In genomic region chr16:4537616-4538358, GRCm38 (mm10) we compare ENCODE assay signal across 22 mouse cellular contexts. TPM values are rescaled to one million over a fixed set of nuclear protein-coding genes. Genes with fewer than 3 reads are reported as not detected.
DNase-seq lines count a peak whose midpoint lies in the region; ATAC-seq and TF ChIP-seq lines count a peak whose summit lies in the region.
"Had no signal": no experiment of that assay in that cellular context is flagged by ENCODE, and none has a peak within 500 bp of the region (broad histone marks: within the 10 kb centered on the region; RNA-seq: fewer than 3 reads in every experiment).

No protein-coding gene starts in this region.

- H3K9me3 ChIP-seq in embryonic facial prominence, embryonic 15.5 days (replicated peaks), result no peaks in the 10 kb centered on the region
- H3K9me3 ChIP-seq: forebrain, embryonic 12.5 days; megakaryocyte, embryonic 14.5 days; midbrain, embryonic 15.5 days; neural tube, embryonic 15.5 days; stomach, embryonic 15.5 days had no signal

- H3K27me3 ChIP-seq in embryonic facial prominence, embryonic 15.5 days, result no peaks in the 10 kb centered on the region
- H3K27me3 ChIP-seq: forebrain, embryonic 12.5 days; megakaryocyte, embryonic 14.5 days; midbrain, embryonic 15.5 days; neural tube, embryonic 15.5 days; stomach, embryonic 15.5 days had no signal

- no peak for ATAC-seq in embryonic facial prominence, embryonic 15.5 days (ENCODE audit: insufficient number of reproducible peaks, low FRiP score, low TSS enrichment, low read depth)
- ATAC-seq: midbrain, embryonic 15.5 days had no signal

- H3K27ac ChIP-seq in layer of hippocampus, adult 2 months, result peak overlapping the region; percentile 32; the same call in 1 of the 2 replicates
- peak overlapping the region; percentile 55 for H3K27ac ChIP-seq in embryonic facial prominence, embryonic 15.5 days (replicated peaks)
- H3K27ac ChIP-seq: forebrain, embryonic 12.5 days; kidney, postnatal 0 days; midbrain, embryonic 15.5 days; neural tube, embryonic 15.5 days; stomach, embryonic 15.5 days had no signal

- no peak for TF ChIP-seq CTCF in layer of hippocampus, adult 2 months (conservative IDR thresholded peaks at IDR 0.05)

- H3K4me1 ChIP-seq in embryonic facial prominence, embryonic 15.5 days, result peaks cover 22% of the 10 kb centered on the region
- H3K4me1 ChIP-seq: stomach, embryonic 15.5 days had no signal

- no peak overlapping the region for H3K9ac ChIP-seq in embryonic facial prominence, embryonic 15.5 days
- H3K9ac ChIP-seq: forebrain, embryonic 12.5 days; midbrain, embryonic 15.5 days; neural tube, embryonic 15.5 days; stomach, embryonic 15.5 days had no signal

- DNase-seq in gastrocnemius, postnatal 25 days, result peak; percentile 53
- no peak for DNase-seq in gastrocnemius, postnatal 4 days (ENCODE audit: low spot score in 2 of 2)
- DNase-seq in layer of hippocampus, adult 2 months (ENCODE audit: low spot score in 2 of 2), result no peak
- no peak for DNase-seq in layer of hippocampus, adult 8-10 months (ENCODE audit: low spot score in 2 of 2)
- DNase-seq in right cerebral cortex, postnatal 36 days (ENCODE audit: low spot score in 2 of 2), result no peak
- no peak for DNase-seq in left cerebral cortex, postnatal 10 days (ENCODE audit: extremely low spot score in 1 of 2, low spot score in 2 of 2)
- DNase-seq: adrenal gland, postnatal 10 days; cerebellum, adult 11 months; cerebellum, postnatal 14 days; kidney, adult 18-20 months; layer of hippocampus, postnatal 36 days; lung, adult 18-20 months; lung, postnatal 14 days; thymus, adult 18-20 months had no signal

- H3K36me3 ChIP-seq in embryonic facial prominence, embryonic 15.5 days, result no peaks in the 10 kb centered on the region
- H3K36me3 ChIP-seq: forebrain, embryonic 12.5 days; midbrain, embryonic 15.5 days; neural tube, embryonic 15.5 days; stomach, embryonic 15.5 days had no signal

- intact Hi-C loops in left cerebral cortex, postnatal 10 days (cut with DNase I), result no loop called here

- 35% methylated on average over 3 of the region's 3 CpGs for WGBS in embryonic facial prominence, embryonic 15.5 days

- no peak overlapping the region for H3K4me3 ChIP-seq in layer of hippocampus, adult 2 months
- no peak overlapping the region for H3K4me3 ChIP-seq in embryonic facial prominence, embryonic 15.5 days (replicated peaks)
- H3K4me3 ChIP-seq: forebrain, embryonic 12.5 days; megakaryocyte, embryonic 14.5 days; midbrain, embryonic 15.5 days; neural tube, embryonic 15.5 days; stomach, embryonic 15.5 days had no signal

- no peak overlapping the region for H3K4me2 ChIP-seq in embryonic facial prominence, embryonic 15.5 days (replicated peaks)
- H3K4me2 ChIP-seq: forebrain, embryonic 12.5 days; liver, embryonic 11.5 days; midbrain, embryonic 15.5 days; neural tube, embryonic 15.5 days; stomach, embryonic 15.5 days had no signal

RNA-seq across cellular contexts. Expression of gene Srl, which starts 3.8 kb away (rescaled TPM):
- 1,000 to 10,000 TPM; 1,248 to 1,686 TPM for total RNA-seq in gastrocnemius, postnatal 25 days (2021)
- total RNA-seq in gastrocnemius, postnatal 4 days (2021), result 1,000 to 10,000 TPM; 1,069 to 1,086 TPM
- 10 to 100 TPM; 13.2 to 14.9 TPM for total RNA-seq in layer of hippocampus, adult 2 months (2021)
- 10 to 100 TPM; 10.4 to 14.5 (median 11.2) TPM for total RNA-seq in layer of hippocampus, adult 8-10 months (2022)
- 42.1 and 52.8 TPM in 2 replicates for polyA plus RNA-seq in embryonic facial prominence, embryonic 15.5 days (2015; fragmentation: Nextera tagmentation; extraction: Ambion mirVana)
- total RNA-seq in left cerebral cortex, postnatal 10 days (2021), result 10 to 100 TPM; 19.7 to 20.6 TPM

RNA-seq across cellular contexts. Expression of gene Tfap4, which starts 21.9 kb away (rescaled TPM):
- total RNA-seq in gastrocnemius, postnatal 25 days (2021), result 1 to 10 TPM; 2.3 to 3.2 TPM
- 10 to 100 TPM; 10.5 to 11.6 TPM for total RNA-seq in gastrocnemius, postnatal 4 days (2021)
- total RNA-seq in layer of hippocampus, adult 2 months (2021), result 1 to 10 TPM; 5.3 to 6.8 TPM
- total RNA-seq in layer of hippocampus, adult 8-10 months (2022), result 1 to 10 TPM; 5.8 to 7.4 (median 7.4) TPM
- 23.6 and 24.5 TPM in 2 replicates for polyA plus RNA-seq in embryonic facial prominence, embryonic 15.5 days (2015; fragmentation: Nextera tagmentation; extraction: Ambion mirVana)
- 1 to 10 TPM; 3.1 to 3.4 TPM for total RNA-seq in left cerebral cortex, postnatal 10 days (2021)

RNA-seq across cellular contexts. Expression of gene Glis2, which starts 56.7 kb away (rescaled TPM):
- total RNA-seq in gastrocnemius, postnatal 25 days (2021), result 1 to 10 TPM; 7.0 to 7.1 TPM
- 10 to 100 TPM; 41.4 to 45.9 TPM for total RNA-seq in gastrocnemius, postnatal 4 days (2021)
- total RNA-seq in layer of hippocampus, adult 2 months (2021), result 10 to 100 TPM; 11.0 to 13.9 TPM
- 10 to 100 TPM; 10.9 to 18.4 (median 11.9) TPM for total RNA-seq in layer of hippocampus, adult 8-10 months (2022)
- polyA plus RNA-seq in embryonic facial prominence, embryonic 15.5 days (2015; fragmentation: Nextera tagmentation; extraction: Ambion mirVana), result 33.2 and 33.4 TPM in 2 replicates
- 10 to 100 TPM; 15.9 to 18.9 TPM for total RNA-seq in left cerebral cortex, postnatal 10 days (2021)

Comparison
In these comparisons a context has a peak if more than half of its experiments do, and no peak if none do; other contexts are left out.
1. RNA of gene Srl, which starts 3.8 kb away (total RNA-seq): 1,248 to 1,686 TPM in gastrocnemius, postnatal 25 days and 1,069 to 1,086 TPM in gastrocnemius, postnatal 4 days; 19.7 to 20.6 TPM in left cerebral cortex, postnatal 10 days, 13.2 to 14.9 TPM in layer of hippocampus, adult 2 months and 10.4 to 14.5 TPM in layer of hippocampus, adult 8-10 months; every median in the first group is over 10 times any median in the second.